Mouse (Mus musculus) heart, postnatal 0 days (tissue): ENCODE data around the gene AU040320.

Source experiments
- CTCF ChIP-seq: IDR thresholded peaks from 2 replicates; pipeline ENCODE4 v1.5.1; 2016; ENCODE audit warnings: antibody characterized with exemption, control low read depth, low read depth
- EP300 ChIP-seq: IDR thresholded peaks from 2 replicates; pipeline ENCODE4 v1.6.1; 2016; ENCODE audit warnings: antibody characterized with exemption, low read depth

- TF ChIP-seq EP300: no peak
- TF ChIP-seq CTCF: no peak
These were observed 52.4 kb downstream of the AU040320 start for GRCm38 (mm10) chr4:126805741-126806140.
